Mouse (Mus musculus): Measurements from ENCODE around the gene Tnrc18. TPM values are rescaled to one million over a fixed set of nuclear protein-coding genes. Genes with fewer than 3 reads are reported as not detected.

Gene Tnrc18
- polyA plus RNA-seq (2016; fragmentation: Nextera tagmentation; extraction: Ambion mirVana), result 8.8 and 8.9 TPM in 2 replicates

GRCm38 (mm10) chr5:142817524-142818434 is at the start of gene Tnrc18:
TSS of gene Tnrc18 (minus strand) at chr5:142817662.
- H3K9me3 ChIP-seq (replicated peaks), result no peaks in the 10 kb centered on the region
- H3K27me3 ChIP-seq (replicated peaks), result peaks cover 100% of the 10 kb centered on the region
- H3K9ac ChIP-seq, result peak within 1 kb of the TSS; percentile 75
- H3K4me2 ChIP-seq, result peak within 1 kb of the TSS; percentile 79
- H3K27ac ChIP-seq, result peak within 1 kb of the TSS; percentile 93
- ATAC-seq, result peak; percentile 50
- peaks cover 53% of the 10 kb centered on the region for H3K4me1 ChIP-seq
- under 1% methylated on average over 55 of the region's 56 CpGs for WGBS (ENCODE audit: insufficient replicate concordance)
- no peaks in the 10 kb centered on the region for H3K36me3 ChIP-seq
- H3K4me3 ChIP-seq, result peak within 1 kb of the TSS; percentile 63

DNA sequence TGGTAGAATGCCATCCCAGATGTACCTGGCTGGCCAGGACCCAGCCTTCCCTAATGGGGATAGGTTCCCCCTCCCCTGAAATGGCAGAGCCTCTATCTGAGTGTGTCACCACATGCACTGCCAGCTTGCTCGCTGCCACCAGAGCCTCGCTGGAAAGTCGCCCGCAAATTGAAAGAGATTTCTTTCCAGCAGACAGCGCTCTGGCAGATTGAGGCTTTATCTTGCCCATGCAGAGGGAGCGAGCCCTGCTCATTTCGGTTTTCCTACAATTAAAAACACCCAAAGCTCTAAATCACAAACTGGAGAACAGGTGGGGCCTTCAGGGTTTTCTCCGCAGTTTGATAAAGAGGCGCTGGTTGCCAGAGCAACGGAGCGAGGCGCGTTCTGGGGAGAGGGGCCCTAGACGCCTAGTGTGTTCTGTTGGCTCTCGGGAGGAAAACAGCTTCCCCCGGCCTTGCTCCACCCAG is 40.3 kb upstream of the Tnrc18 start:
- no peak overlapping the region for H3K4me3 ChIP-seq

GRCm38 (mm10) chr5:142856408-142856807 is 38.9 kb upstream of the Tnrc18 start:
- 65% methylated on average over 4 of the region's 4 CpGs for WGBS (ENCODE audit: insufficient replicate concordance)
- H3K27ac ChIP-seq, result no peak overlapping the region
- no peak overlapping the region for H3K4me2 ChIP-seq
- no peak for ATAC-seq
- H3K9ac ChIP-seq, result no peak overlapping the region
- H3K27me3 ChIP-seq (replicated peaks), result peaks cover 22% of the 10 kb centered on the region
- H3K4me3 ChIP-seq, result no peak overlapping the region
- peaks cover 20% of the 10 kb centered on the region for H3K4me1 ChIP-seq
- peaks cover 6% of the 10 kb centered on the region; the same call in 1 of the 2 replicates for H3K9me3 ChIP-seq (replicated peaks)
- H3K36me3 ChIP-seq, result no peaks in the 10 kb centered on the region

More for the DNA sequence above, 40.3 kb upstream of the Tnrc18 start:
- Histone ChIP-seq H3K9ac (no peak overlapping the region), H3K4me2 (no peak overlapping the region), H3K36me3 (no peaks in the 10 kb centered on the region), H3K9me3 (replicated peaks) (peaks cover 6% of the 10 kb centered on the region; the same call in 1 of the 2 replicates), H3K4me1 (peaks cover 20% of the 10 kb centered on the region), H3K27ac (no peak overlapping the region), H3K27me3 (replicated peaks) (peaks cover 19% of the 10 kb centered on the region)
- ATAC-seq, result no peak
- 19% methylated on average over 16 of the region's 16 CpGs for WGBS (ENCODE audit: insufficient replicate concordance)

- Histone ChIP-seq H3K27ac (no peak overlapping the region), H3K4me3 (no peak overlapping the region), H3K27me3 (replicated peaks) (peaks cover 34% of the 10 kb centered on the region), H3K4me2 (no peak overlapping the region), H3K9me3 (replicated peaks) (peaks cover 6% of the 10 kb centered on the region; the same call in 1 of the 2 replicates), H3K9ac (no peak overlapping the region), H3K36me3 (no peaks in the 10 kb centered on the region), H3K4me1 (peaks cover 20% of the 10 kb centered on the region)
- WGBS (ENCODE audit: insufficient replicate concordance), result 64% methylated on average over 10 of the region's 10 CpGs
- no peak for ATAC-seq
Measured at GRCm38 (mm10) chr5:142854877-142855276, 37.4 kb upstream of the Tnrc18 start.

GRCm38 (mm10) chr5:142853585-142853984 is 36.1 kb upstream of the Tnrc18 start:
- 51% methylated on average over 6 of the region's 6 CpGs for WGBS (ENCODE audit: insufficient replicate concordance)

GRCm38 (mm10) chr5:142851681-142852049 is 34.2 kb upstream of the Tnrc18 start:
- no peak for ATAC-seq
- Histone ChIP-seq H3K9ac (no peak overlapping the region), H3K36me3 (no peaks in the 10 kb centered on the region), H3K4me2 (no peak overlapping the region), H3K4me1 (peaks cover 13% of the 10 kb centered on the region), H3K27me3 (replicated peaks) (peaks cover 18% of the 10 kb centered on the region), H3K27ac (no peak overlapping the region), H3K4me3 (no peak overlapping the region), H3K9me3 (replicated peaks) (peaks cover 4% of the 10 kb centered on the region; the same call in 1 of the 2 replicates)
- WGBS (ENCODE audit: insufficient replicate concordance), result 60% methylated on average over 5 of the region's 5 CpGs

More at GRCm38 (mm10) chr5:142853585-142853984, 36.1 kb upstream of the Tnrc18 start:
- Histone ChIP-seq H3K4me3 (no peak overlapping the region), H3K4me2 (no peak overlapping the region), H3K27ac (no peak overlapping the region), H3K36me3 (no peaks in the 10 kb centered on the region), H3K4me1 (peaks cover 20% of the 10 kb centered on the region), H3K27me3 (replicated peaks) (peaks cover 29% of the 10 kb centered on the region), H3K9ac (no peak overlapping the region), H3K9me3 (replicated peaks) (peaks cover 6% of the 10 kb centered on the region; the same call in 1 of the 2 replicates)
- ATAC-seq, result peak; percentile 73

- H3K27me3 ChIP-seq (replicated peaks), result 0 out of 2 replicates have a peak, but pooled peaks cover 14% of the 10 kb centered on the region
- no peak for ATAC-seq
- WGBS (ENCODE audit: insufficient replicate concordance), result 57% methylated on average over 7 of the region's 7 CpGs
- H3K9ac ChIP-seq, result no peak overlapping the region
- no peaks in the 10 kb centered on the region for H3K9me3 ChIP-seq (replicated peaks)
- no peak overlapping the region for H3K4me2 ChIP-seq
- H3K4me3 ChIP-seq, result no peak overlapping the region
- H3K36me3 ChIP-seq, result no peaks in the 10 kb centered on the region
- no peak overlapping the region for H3K27ac ChIP-seq
- H3K4me1 ChIP-seq, result peaks cover 13% of the 10 kb centered on the region
Measured at GRCm38 (mm10) chr5:142850916-142851680, 33.6 kb upstream of the Tnrc18 start.

- no peak overlapping the region for H3K27ac ChIP-seq
- ATAC-seq, result no peak
- peaks cover 13% of the 10 kb centered on the region for H3K4me1 ChIP-seq
- no peaks in the 10 kb centered on the region for H3K36me3 ChIP-seq
- 65% methylated on average over 9 of the region's 9 CpGs for WGBS (ENCODE audit: insufficient replicate concordance)
- no peaks in the 10 kb centered on the region for H3K9me3 ChIP-seq (replicated peaks)
- H3K9ac ChIP-seq, result no peak overlapping the region
- H3K27me3 ChIP-seq (replicated peaks), result 0 out of 2 replicates have a peak, but pooled peaks cover 14% of the 10 kb centered on the region
- no peak overlapping the region for H3K4me2 ChIP-seq
- H3K4me3 ChIP-seq, result no peak overlapping the region
Measured at GRCm38 (mm10) chr5:142850476-142850875, 33.0 kb upstream of the Tnrc18 start.

DNA sequence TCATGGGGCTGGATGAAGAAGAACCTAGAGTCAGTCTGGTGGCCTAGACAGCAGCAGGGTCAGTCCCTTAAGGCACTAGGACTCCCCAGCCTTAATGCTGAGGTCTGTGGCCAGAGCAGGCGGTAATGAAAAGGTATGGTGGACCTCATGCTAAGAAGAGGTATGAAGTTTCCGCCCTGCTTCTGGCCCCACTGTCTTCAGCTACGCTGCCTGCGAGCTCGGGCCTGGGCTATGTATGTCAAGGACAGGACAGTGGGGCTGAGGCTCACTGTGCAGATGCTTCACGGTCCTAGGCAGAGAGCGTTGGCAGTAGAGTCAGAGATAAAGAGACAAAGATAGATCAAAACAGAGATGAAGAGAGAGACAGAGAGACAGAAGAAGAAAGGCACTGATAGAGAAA is 31.4 kb upstream of the Tnrc18 start:
- Histone ChIP-seq H3K4me3 (no peak overlapping the region), H3K27ac (no peak overlapping the region), H3K9me3 (replicated peaks) (no peaks in the 10 kb centered on the region), H3K36me3 (no peaks in the 10 kb centered on the region), H3K4me1 (peaks cover 11% of the 10 kb centered on the region), H3K27me3 (replicated peaks) (0 out of 2 replicates have a peak, but pooled peaks cover 14% of the 10 kb centered on the region), H3K9ac (no peak overlapping the region), H3K4me2 (no peak overlapping the region)
- 74% methylated on average over 7 of the region's 7 CpGs for WGBS (ENCODE audit: insufficient replicate concordance)
- no peak for ATAC-seq

DNA sequence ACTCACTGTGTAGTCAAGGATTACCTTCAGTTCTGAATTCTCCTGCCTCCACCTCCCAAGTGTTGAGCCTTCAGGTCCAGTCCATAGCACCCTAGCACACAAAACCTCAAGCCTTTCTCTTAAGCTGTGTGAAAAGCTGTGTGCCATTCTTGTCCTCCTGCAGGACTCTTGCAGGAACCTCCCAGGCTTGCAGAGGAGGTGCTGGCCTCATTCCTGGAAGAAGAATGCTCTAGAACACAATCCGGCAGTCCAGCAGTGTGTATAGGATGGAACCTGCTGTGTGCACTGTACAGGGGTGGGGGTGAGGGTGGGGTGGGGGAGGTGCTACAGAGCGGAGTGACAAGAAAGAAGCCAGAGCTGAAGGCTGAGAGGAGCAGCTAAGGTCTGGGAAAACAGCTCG is 30.7 kb upstream of the Tnrc18 start:
- Histone ChIP-seq H3K27ac (no peak overlapping the region), H3K36me3 (no peaks in the 10 kb centered on the region), H3K27me3 (replicated peaks) (0 out of 2 replicates have a peak, but pooled peaks cover 14% of the 10 kb centered on the region), H3K4me2 (no peak overlapping the region), H3K4me3 (no peak overlapping the region), H3K9me3 (replicated peaks) (no peaks in the 10 kb centered on the region), H3K4me1 (peaks cover 3% of the 10 kb centered on the region), H3K9ac (no peak overlapping the region)
- no peak for ATAC-seq
- 53% methylated on average over 3 of the region's 3 CpGs for WGBS (ENCODE audit: insufficient replicate concordance)

GRCm38 (mm10) chr5:142844467-142844866 is 27.0 kb upstream of the Tnrc18 start:
- ATAC-seq, result no peak
- no peak overlapping the region for H3K4me2 ChIP-seq
- no peaks in the 10 kb centered on the region for H3K4me1 ChIP-seq
- WGBS (ENCODE audit: insufficient replicate concordance), result 52% methylated on average over 8 of the region's 8 CpGs
- H3K36me3 ChIP-seq, result no peaks in the 10 kb centered on the region
- H3K27ac ChIP-seq, result no peak overlapping the region
- no peak overlapping the region for H3K4me3 ChIP-seq
- H3K9ac ChIP-seq, result no peak overlapping the region
- no peaks in the 10 kb centered on the region for H3K9me3 ChIP-seq (replicated peaks)
- H3K27me3 ChIP-seq (replicated peaks), result peaks cover 6% of the 10 kb centered on the region; the same call in 1 of the 2 replicates
